Mouse (Mus musculus) left cerebral cortex, adult 2 months (tissue): ENCODE measurements around the gene Zfp683. TPM values are rescaled to one million over a fixed set of nuclear protein-coding genes. Genes with fewer than 3 reads are reported as not detected.

ENCODE experiments used
- DNase-seq, 2 experiments: peaks; one replicate each; pipeline ENCODE4 v3.0.0; 2021 to 2022; ENCODE audit warnings: low spot score in 2 of 2, mixed read lengths in 1 of 2; ENCODE audit errors: extremely low spot score in 1 of 2
- H3K27ac ChIP-seq: fragments of 200-600 bp; 2 replicates; pipeline ENCODE4 v1.8.1; 2022
- H3K4me3 ChIP-seq: fragments of 200-600 bp; 2 replicates; pipeline ENCODE4 v1.8.1; 2022
- CTCF ChIP-seq: fragments of 200-600 bp; IDR thresholded peaks from 2 replicates; pipeline ENCODE4 v1.8.1; 2022; ENCODE audit warnings: antibody characterized with exemption, mild to moderate bottlenecking, moderate library complexity
- intact Hi-C: fragments of 180-260 bp; cut with DNase I; formaldehyde crosslinking; loops from one replicate; pipeline ENCODE4 v1.15.1; 2025
- total RNA-seq, 2 experiments: library from RNA; stranded (reverse); gene quantifications; 2 replicates each; pipeline ENCODE4 v1.2.3; 2021

Gene Zfp683
- total RNA-seq, 2 experiments from 2014 or later: not detected

- Histone ChIP-seq H3K4me3 (no peak within 1 kb of the TSS), H3K27ac (no peak within 1 kb of the TSS)
- TF ChIP-seq CTCF: no peak
- intact Hi-C loops: no loop called here
- DNase-seq: no peak
These were observed 6.7 kb downstream of the Zfp683 start, which contains the start of gene Crybg2 for GRCm38 (mm10) chr4:134060135-134060865. Gene Crybg2 (plus strand): TSS chr4:134060815.

DNA sequence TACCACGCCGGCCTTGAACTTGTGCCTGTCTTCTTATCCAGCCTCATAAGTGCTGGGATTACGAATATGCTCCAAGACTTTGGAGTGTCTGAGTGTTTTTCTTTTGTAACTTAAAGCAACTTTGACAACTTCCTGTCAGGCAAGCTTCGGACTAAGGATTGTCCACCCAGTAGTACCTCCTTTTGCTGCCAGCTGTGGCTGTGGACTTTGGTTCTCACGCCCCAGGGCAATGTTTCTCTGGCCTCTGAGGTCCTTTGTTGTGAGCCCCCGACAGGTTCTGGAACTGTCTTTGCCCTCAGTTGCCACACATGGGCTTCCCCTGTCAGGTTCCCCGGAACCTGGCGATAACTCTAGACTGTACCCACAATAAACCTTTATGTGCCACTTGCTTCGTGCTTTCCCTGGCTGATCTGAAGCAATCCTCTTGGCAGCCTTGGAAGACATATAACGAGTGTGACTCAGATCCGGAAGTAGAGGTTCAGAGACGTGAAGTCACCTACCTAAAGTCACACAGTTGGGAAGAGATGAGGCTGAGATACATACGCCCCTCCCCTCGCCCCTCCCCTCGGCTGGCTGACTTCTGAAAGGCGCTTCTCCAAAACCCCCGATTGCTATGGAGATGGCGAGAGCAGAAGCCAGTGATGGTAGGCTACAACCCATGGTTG, 7.7 kb downstream of the Zfp683 start:
- no peak overlapping the region for H3K27ac ChIP-seq
- no peak for TF ChIP-seq CTCF
- intact Hi-C loops: no loop called here
- DNase-seq: no peak
- H3K4me3 ChIP-seq: no peak overlapping the region

DNA sequence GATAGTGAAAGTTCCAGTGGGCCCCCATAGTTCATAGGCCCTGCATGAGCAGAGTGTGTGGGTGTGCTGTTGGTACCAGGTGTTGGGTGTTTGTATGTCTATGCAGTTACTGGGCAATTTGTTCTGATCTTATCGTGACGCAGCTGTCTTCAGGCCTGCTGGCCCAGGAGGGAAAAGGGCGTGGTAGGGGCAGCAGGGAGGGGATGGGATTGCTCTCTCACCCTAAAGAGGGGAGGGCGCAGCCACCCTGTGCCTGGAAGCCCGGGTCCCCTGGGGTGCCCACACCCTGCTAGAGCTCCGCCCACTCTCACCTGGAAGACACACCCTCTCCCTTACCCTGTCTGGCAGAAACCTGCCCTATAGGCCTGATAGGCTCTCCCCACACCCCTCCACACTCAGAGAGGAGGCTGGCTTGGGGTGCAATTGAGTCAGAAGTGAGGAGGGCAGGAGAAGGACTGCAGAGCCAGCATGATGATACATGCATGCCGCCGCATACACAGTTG, 8.4 kb downstream of the Zfp683 start:
- TF ChIP-seq CTCF: no peak
- DNase-seq: no peak
- intact Hi-C loops: no loop called here
- no peak overlapping the region for H3K27ac ChIP-seq
- no peak overlapping the region for H3K4me3 ChIP-seq

DNA sequence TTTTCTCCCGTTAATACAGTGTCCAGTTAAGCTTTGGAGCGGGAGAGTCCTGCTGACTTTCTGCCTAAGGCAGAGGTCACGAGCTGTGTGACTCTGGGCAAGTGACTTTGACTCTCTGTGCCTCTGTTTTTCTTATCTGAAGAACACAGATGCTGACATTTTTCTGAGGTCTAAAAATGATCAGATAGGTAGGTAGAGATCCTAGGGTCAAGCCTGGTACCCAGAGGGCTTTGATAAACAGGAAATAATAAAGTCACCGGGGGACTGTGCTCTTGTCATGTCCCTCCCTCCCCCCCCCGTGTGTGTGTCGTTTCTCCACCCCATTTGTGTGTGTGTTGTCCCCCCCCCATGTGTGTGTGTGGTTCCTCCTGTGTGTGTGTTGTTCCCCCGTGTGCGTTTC, 8.9 kb downstream of the Zfp683 start:
- H3K4me3 ChIP-seq: no peak overlapping the region
- no peak for TF ChIP-seq CTCF
- intact Hi-C loops: no loop called here
- H3K27ac ChIP-seq: no peak overlapping the region
- DNase-seq: no peak

- Histone ChIP-seq H3K4me3 (no peak overlapping the region), H3K27ac (no peak overlapping the region)
- intact Hi-C loops: no loop called here
- TF ChIP-seq CTCF: no peak
- no peak for DNase-seq
These were observed 11.9 kb downstream of the Zfp683 start for GRCm38 (mm10) chr4:134065431-134066004.

- no peak for DNase-seq
- H3K27ac ChIP-seq: no peak overlapping the region
- TF ChIP-seq CTCF: no peak
- no peak overlapping the region for H3K4me3 ChIP-seq
- intact Hi-C loops: no loop called here
These were observed 13.7 kb downstream of the Zfp683 start for GRCm38 (mm10) chr4:134067383-134067782.

DNA sequence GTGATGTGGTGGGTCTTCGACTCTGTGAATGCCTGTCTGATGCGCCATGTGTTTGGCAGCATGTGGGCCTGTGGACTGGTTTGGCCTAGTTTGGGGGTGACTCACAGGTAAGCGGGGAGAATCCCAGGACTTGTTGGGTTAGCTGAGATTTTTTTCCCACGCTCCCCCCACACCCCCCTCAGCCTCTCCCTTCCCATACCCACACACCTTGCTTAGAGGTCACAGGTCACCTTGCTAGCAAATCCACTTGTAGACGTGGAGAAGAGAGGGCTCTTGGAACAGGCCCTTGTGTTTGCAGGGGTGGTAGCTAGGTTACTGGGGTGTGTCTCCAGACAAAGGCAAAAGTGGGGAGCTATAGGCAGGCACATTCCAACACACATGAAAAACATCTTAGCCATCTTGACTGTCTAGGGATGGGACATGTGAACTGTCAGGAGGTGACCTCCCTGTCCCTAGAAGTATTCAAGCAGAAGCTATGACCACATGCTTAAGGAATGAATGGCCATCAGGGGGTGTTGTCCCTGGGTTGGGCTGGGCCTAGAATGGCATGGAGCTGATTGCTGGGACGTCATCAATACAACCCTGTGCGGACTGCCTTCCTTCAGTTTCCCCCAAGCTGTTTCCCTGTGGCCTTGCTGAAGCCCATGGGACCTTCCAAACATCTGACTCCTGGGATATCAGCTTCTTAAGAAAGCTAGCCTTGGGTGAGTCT, 14.4 kb downstream of the Zfp683 start:
- DNase-seq: no peak
- no peak for TF ChIP-seq CTCF
- no peak overlapping the region for H3K4me3 ChIP-seq
- intact Hi-C loops: no loop called here
- H3K27ac ChIP-seq: no peak overlapping the region

- intact Hi-C loops: no loop called here
- Histone ChIP-seq H3K4me3 (no peak overlapping the region), H3K27ac (no peak overlapping the region)
- DNase-seq: no peak
- no peak for TF ChIP-seq CTCF
These were observed 15.3 kb downstream of the Zfp683 start for GRCm38 (mm10) chr4:134068793-134069580.

GRCm38 (mm10) chr4:134078694-134079093, 25.1 kb downstream of the Zfp683 start:
- H3K4me3 ChIP-seq: no peak overlapping the region
- TF ChIP-seq CTCF: peak; percentile 54
- intact Hi-C loops: loop anchor here (2.0 kb wide), 1 partner anchor 42 kb away; no protein-coding TSS in a partner anchor
- peak; percentile 25 to 37 for DNase-seq
- H3K27ac ChIP-seq: no peak overlapping the region

- no peak for TF ChIP-seq CTCF
- intact Hi-C loops: no loop called here
- Histone ChIP-seq H3K27ac (no peak overlapping the region), H3K4me3 (no peak overlapping the region)
- DNase-seq: no peak
These were observed 27.0 kb downstream of the Zfp683 start for GRCm38 (mm10) chr4:134080674-134081073.
